In genomic region chr16:31624749-31625148, GRCm38 (mm10) we compare ENCODE assay signal across 26 mouse cellular contexts. TPM values are rescaled to one million over a fixed set of nuclear protein-coding genes. Genes with fewer than 3 reads are reported as not detected.
DNase-seq lines count a peak whose midpoint lies in the region; ATAC-seq and TF ChIP-seq lines count a peak whose summit lies in the region.
"Had no signal": no experiment of that assay in that cellular context is flagged by ENCODE, and none has a peak within 500 bp of the region (broad histone marks: within the 10 kb centered on the region; RNA-seq: fewer than 3 reads in every experiment).

No protein-coding gene starts in this region.

- 18% methylated on average over 1 of the region's 1 CpGs for whole genome bisulfite sequencing in liver, embryonic 15.5 days (ENCODE audit: insufficient replicate concordance)

- no peaks in the 10 kb centered on the region for H3K9me3 ChIP-seq in G1E (replicated peaks)
- H3K9me3 ChIP-seq in liver, embryonic 15.5 days (replicated peaks), result no peaks in the 10 kb centered on the region
- H3K9me3 ChIP-seq: embryonic facial prominence, embryonic 13.5 days; heart, embryonic 15.5 days; midbrain, embryonic 12.5 days; neural tube, embryonic 12.5 days had no signal

- no peak overlapping the region for H3K9ac ChIP-seq in liver, embryonic 15.5 days
- H3K9ac ChIP-seq: embryonic facial prominence, embryonic 13.5 days; forebrain, postnatal 0 days; heart, embryonic 15.5 days; midbrain, embryonic 12.5 days; neural tube, embryonic 12.5 days had no signal

- no peak overlapping the region for H3K4me2 ChIP-seq in liver, embryonic 15.5 days
- H3K4me2 ChIP-seq: embryonic facial prominence, embryonic 13.5 days; heart, embryonic 15.5 days; midbrain, embryonic 12.5 days; neural tube, embryonic 12.5 days had no signal

- no peak overlapping the region for H3K4me3 ChIP-seq in G1E (ENCODE audit: low read depth, low read length)
- H3K4me3 ChIP-seq in liver, embryonic 15.5 days (replicated peaks), result no peak overlapping the region
- H3K4me3 ChIP-seq: embryonic facial prominence, embryonic 13.5 days; heart, embryonic 15.5 days; megakaryocyte, embryonic 14.5 days; midbrain, embryonic 12.5 days; myocyte; neural tube, embryonic 12.5 days had no signal

- peak; percentile 15 for DNase-seq in G1E (ENCODE audit: low spot score)
- peak; percentile 41 for DNase-seq in MEL-GATA-1-ER (ENCODE audit: extremely low read depth, low read depth)
- DNase-seq in liver, result peak; percentile 75
- DNase-seq in left cerebral cortex, postnatal 36 days (ENCODE audit: low spot score in 2 of 2), result no peak
- no peak for DNase-seq in cerebellum, postnatal 14 days
- DNase-seq in left cerebral cortex, postnatal 10 days (ENCODE audit: extremely low spot score in 1 of 2, low spot score in 2 of 2), result no peak
- DNase-seq: adrenal gland, postnatal 10 days; B cell, adult 2 months; cerebellum, adult 8-10 months; forebrain, postnatal 0 days; gastrocnemius, postnatal 10 days; kidney, adult 9 months; kidney, postnatal 10 days; layer of hippocampus, postnatal 36 days; lung, postnatal 4 days; right cerebral cortex, adult 18-20 months; spleen, adult 18-20 months; thymus, postnatal 36 days had no signal

- TF ChIP-seq CTCF in G1E (IDR thresholded peaks at IDR 0.05; ENCODE audit: low read depth, low read length), result no peak

- peaks cover 24% of the 10 kb centered on the region for H3K4me1 ChIP-seq in G1E (ENCODE audit: insufficient read depth, low read depth, low read length)
- H3K4me1 ChIP-seq in liver, embryonic 15.5 days (replicated peaks), result peaks cover 6% of the 10 kb centered on the region
- H3K4me1 ChIP-seq: neural tube, embryonic 12.5 days had no signal

- H3K27me3 ChIP-seq in G1E (ENCODE audit: insufficient read depth, low read length), result no peaks in the 10 kb centered on the region
- no peaks in the 10 kb centered on the region for H3K27me3 ChIP-seq in liver, embryonic 15.5 days
- H3K27me3 ChIP-seq: embryonic facial prominence, embryonic 13.5 days; heart, embryonic 15.5 days; midbrain, embryonic 12.5 days; neural tube, embryonic 12.5 days had no signal

- H3K27ac ChIP-seq in liver, embryonic 15.5 days (replicated peaks), result no peak overlapping the region
- H3K27ac ChIP-seq: embryonic facial prominence, embryonic 13.5 days; heart, embryonic 15.5 days; midbrain, embryonic 12.5 days; neural tube, embryonic 12.5 days had no signal

- no peak for ATAC-seq in G1E (ENCODE audit: extremely low read depth, insufficient number of reproducible peaks, low FRiP score, poor library complexity, severe bottlenecking)
- peak; percentile 58; the same call in 1 of the 2 replicates for ATAC-seq in liver, embryonic 15.5 days (ENCODE audit: insufficient read depth)
- ATAC-seq: forebrain, postnatal 0 days; intestine, postnatal 0 days had no signal

- intact Hi-C loops in left cerebral cortex, postnatal 36 days (cut with DNase I), result no loop called here
- intact Hi-C loops in left cerebral cortex, postnatal 10 days (cut with DNase I), result no loop called here

- H3K36me3 ChIP-seq in G1E (replicated peaks), result no peaks in the 10 kb centered on the region
- H3K36me3 ChIP-seq in liver, embryonic 15.5 days (replicated peaks), result no peaks in the 10 kb centered on the region
- H3K36me3 ChIP-seq: heart, embryonic 15.5 days; midbrain, embryonic 12.5 days; neural tube, embryonic 12.5 days had no signal

RNA-seq across cellular contexts. Expression of gene Dlg1, which starts 38.5 kb away (rescaled TPM):
- total RNA-seq in G1E (2014; fragmentation: Nextera tagmentation), result 62.6 and 109 TPM in 2 replicates
- total RNA-seq in G1E (2017), result 47.9 and 60.7 TPM in 2 replicates
- polyA plus RNA-seq in G1E (2012), result 11.2 and 12.5 TPM in 2 replicates
- 6.6 and 7.6 TPM in 2 replicates for polyA plus RNA-seq in liver, embryonic 15.5 days (2015; fragmentation: Nextera tagmentation; extraction: Ambion mirVana)
- total RNA-seq in left cerebral cortex, postnatal 36 days (2021), result 100 to 1,000 TPM; 178 to 190 TPM
- total RNA-seq in left cerebral cortex, postnatal 10 days (2021), result 100 to 1,000 TPM; 103 TPM

Comparison
In these comparisons a context has a peak if more than half of its experiments do, and no peak if none do; other contexts are left out.
1. DNase-seq: peak in G1E (single experiment), MEL-GATA-1-ER (single experiment) and liver (single experiment); none in left cerebral cortex, postnatal 36 days (0 of 2), cerebellum, postnatal 14 days (0 of 2) and left cerebral cortex, postnatal 10 days (0 of 2).